Mouse (Mus musculus) cerebellum, adult 9-10 months (tissue): Measurements from ENCODE around the gene Cwf19l1.
"Not testable (repeated sequence)": the region's sequence is repeated elsewhere in the genome, so short reads cannot be mapped to it uniquely, and the experiment has no call there.

ENCODE experiments used
- DNase-seq: peaks from one replicate; pipeline ENCODE4 v3.0.0; 2022

Cwf19l1 gene

DNA sequence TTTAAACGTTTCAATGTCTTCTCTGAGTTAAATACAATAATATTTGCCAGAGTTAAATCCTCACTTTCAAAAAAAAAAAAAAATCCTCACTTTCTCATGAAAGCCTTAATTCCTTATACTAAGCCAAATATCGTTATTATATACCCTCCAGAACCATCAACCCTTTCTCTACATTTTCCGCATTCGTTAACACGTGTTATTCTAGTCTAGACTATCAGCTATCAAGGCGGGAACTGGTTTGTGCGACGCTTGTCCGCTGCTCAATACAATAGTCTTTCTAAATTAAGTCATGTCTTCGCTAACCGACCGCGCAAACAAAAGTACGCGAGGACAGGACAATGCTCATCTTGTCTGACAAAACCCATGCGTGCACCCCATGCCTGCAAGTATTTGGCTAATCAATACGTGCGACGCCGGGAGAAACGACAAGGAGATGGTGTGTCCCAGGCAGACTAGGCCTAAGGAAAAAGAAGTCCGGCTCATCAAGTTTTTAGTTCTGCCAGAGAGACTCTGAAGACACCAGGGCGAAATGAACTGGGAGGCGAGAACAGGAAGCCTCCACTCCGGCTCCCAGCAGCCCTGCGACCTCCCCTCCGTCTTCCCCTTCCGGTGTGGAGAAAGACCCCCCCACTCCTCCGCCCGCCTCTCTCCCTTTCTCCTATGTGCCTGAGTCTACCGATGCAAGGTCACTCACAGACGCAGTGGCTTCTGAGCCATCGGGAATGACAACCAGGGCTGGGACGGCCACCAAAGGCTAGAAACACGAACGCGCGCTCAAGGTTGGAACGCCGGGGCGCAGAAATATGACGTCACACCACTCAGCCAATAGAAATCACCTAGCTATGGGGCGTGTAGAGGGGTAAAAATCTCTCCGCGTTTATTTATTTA, at the start of gene Cwf19l1:
Cwf19l1 (minus strand) TSS at position 805 of the 888 bp plus-strand sequence.
- DNase-seq: peak; percentile 93

DNA sequence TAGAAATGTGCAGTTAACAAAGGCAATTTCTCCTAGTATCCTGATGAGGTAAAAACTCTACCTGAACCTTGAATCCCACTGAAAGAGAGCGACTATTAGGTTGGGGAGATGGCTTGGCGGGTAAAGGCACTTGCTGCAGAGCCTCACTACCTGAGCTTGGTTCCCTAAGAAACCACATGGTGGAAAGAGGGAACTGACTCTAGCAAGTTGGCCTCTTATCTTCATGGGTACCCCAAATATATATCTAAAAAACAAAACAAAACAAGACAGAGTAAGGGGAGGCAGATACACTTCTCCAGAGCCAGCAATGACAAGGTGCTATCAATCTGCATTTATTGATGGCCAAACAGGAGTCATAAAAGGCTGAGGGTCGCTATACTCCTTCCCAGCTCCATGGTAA, 48.3 kb upstream of the Cwf19l1 start:
- DNase-seq: no peak

DNA sequence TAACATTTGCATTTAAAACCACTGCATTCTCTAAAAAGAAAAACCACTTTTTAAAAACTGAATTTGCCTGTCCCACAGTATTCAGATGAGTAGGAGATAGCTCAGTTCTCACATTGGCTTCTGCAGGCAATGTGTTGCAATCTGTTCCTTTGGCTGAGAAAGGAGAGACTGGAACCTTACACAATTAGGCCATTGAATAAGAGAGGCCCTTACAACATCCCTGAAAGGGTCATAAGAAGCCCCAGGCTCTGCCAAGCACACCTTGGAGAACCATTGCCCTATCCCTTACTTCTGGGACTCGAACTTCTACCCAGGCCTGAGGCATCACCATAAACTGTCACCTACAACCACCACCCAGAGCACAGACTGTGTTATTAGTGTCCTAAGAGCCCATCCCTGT, 44.8 kb upstream of the Cwf19l1 start:
- no peak for DNase-seq

DNA sequence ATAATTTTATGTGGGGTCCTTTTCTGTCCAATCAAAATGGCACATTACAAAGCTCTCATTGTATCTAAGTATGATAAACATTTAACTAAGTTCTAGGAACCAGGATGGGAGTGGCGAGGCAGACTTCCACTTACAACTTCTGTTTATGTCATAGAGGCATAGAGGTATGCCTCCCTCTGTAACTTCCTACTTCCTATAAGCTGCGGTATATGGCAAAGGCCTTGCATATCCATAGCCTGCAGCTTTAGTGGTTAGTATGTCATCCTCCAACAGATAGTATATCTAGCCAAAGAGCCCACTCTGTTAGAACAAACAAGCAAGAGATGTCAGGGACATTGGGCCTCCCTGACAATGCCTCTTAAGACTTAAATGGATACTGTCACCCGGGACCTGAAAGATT, 41.1 kb upstream of the Cwf19l1 start:
- DNase-seq: no peak

DNA sequence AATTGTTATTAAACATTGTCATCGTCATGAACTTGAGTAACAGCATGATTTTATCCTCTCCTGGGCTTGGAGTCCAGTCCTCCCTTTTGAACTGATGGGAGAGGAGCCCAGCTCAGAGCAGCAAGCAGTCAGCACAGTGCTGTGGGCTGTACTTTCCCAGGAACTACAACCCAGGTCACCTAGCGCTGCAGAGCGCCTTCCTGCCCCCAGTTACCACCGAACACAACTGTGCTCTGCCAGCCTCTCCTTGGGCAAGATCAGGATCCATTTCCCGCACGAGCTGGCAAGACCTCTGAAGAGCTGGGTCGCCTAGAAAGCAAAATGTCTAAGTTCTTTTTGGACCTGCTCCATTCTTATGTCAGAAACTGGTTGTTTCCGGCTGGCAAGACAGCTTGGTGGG, 39.2 kb upstream of the Cwf19l1 start:
- DNase-seq: no peak

DNA sequence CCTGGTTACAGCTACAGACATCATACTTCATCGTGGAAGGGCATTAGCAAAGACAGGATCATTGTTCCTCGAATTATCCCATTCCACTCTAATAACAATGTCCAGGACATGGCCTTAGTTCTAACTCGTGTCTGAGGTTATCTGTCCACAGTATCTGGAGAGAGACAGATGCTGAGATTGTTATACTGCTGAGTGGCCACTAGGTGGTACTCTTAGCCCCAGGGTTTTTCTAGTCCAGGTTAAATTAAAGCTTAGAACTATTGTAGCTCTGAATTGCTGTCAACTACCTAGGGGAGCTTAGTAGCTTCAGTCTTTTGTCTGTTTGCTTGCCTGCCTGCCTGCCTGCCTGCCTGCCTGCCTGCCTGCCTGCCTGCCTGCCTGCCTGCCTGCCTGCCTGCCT, 25.8 kb upstream of the Cwf19l1 start:
- DNase-seq: no peak

DNA sequence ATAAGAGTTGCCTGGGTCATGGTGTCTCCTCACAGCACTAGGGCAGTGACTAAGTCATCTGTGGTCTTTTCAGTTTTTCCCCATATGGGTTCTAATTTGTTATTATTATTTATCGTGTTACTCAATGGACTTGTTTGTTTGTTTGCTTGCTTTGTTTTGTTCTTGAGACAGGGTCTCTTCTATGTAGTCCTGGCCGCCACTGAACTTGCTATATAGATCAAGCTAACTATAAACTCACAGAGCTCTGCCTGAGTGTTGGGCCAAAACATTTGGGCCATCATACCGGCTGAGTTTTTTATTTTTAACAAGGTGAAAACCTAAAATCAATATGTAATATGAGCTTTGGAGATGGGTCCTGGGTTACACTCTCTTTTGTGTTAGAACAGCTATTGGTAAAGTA, 23.7 kb upstream of the Cwf19l1 start:
- DNase-seq: no peak

DNA sequence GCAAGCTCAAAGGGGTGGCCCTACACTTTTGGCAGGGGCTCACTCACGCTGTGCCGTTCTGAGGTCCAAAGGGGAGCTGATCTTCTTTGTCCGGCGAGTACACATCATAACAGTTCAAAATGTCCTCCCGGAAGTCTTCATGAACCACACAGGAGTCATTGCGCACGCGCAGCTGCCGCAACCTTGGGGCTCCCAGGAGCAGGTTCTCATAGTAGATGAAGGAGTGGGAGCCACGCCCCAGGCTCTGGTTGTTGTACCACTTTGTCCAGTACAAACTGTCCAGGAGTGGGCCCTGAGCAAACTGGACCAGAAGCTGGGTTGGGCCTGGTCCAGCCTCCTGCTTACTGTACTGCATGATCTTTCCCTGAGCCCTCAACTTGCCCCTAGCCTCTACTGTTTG, 21.3 kb upstream of the Cwf19l1 start:
- DNase-seq: no peak

DNA sequence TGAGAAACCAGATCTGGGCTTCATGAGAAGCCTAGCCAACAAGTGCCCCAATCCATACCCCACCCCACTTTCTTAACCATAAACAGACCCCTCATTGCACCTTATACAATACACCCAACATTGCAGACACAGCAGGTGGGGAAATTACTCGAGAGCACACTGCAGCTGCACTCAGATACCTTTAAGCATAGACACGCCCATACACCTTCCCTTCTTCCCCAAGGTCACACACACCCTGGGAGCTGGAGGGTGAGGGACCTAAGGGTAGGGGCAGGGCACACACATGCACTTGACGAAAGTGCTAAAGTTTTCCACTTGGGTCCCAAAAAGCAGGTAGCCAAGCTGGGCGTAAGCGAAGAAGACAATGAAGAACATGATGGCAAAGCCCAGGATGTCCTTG, 18.1 kb upstream of the Cwf19l1 start:
- no peak for DNase-seq

DNA sequence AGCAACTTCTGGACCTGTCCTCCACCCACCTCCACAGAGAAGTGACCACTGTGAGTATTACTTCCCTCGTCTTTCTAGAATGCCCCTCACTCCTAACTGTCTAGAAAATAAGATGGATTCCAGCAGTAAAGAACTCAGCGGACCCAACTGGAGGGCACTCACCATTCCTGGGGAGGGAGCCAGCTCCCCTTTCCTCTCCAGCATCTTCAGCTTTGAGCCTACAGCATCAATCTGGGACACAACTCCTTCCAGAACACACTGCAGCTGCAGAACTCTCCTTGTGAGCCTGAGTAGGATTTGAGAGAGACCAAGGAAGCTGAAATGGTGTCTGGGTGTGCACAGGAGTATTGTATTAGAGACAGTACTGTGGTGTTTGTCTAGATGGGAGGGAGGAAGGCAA, 13.3 kb upstream of the Cwf19l1 start:
- DNase-seq: no peak

DNA sequence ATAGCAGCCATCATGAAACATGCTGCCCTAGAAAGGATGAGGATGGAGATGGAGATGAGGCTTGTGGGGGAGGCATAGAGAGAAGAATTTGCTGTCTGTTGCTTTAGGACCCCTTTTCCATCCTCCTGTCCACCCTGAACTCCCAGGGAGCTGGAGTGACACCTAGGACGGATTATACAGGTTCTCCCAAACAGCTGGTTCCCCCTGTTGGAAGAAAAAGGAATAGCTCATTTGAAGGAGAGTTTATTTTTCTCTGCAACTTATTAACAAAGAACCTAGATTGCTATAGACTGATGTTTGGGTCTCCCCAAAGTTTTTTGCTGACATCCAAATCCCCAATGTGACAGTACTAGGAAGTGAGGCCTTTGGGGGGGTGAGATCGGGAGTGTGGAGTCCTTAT, 12.7 kb upstream of the Cwf19l1 start:
- no peak for DNase-seq

DNA sequence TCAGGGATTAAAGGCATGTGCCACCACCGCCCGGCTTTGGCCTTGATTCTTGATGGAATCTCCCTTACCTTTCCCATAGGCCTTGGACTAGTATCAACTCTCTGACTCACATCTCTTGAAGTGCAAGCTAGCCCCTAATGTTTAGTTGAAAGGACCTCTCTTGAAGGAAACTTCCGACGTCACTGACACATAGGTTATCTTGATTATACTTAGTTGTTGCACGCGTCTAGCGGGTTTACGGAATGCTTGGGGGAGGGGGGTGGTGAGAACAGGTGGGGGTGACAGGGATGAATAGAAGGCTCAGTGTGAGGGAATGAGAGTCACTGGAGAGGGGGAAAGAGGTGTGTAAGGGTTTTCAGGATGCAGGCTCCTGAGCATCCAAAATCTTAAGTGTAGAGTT, 11.3 kb upstream of the Cwf19l1 start:
- DNase-seq: no peak

DNA sequence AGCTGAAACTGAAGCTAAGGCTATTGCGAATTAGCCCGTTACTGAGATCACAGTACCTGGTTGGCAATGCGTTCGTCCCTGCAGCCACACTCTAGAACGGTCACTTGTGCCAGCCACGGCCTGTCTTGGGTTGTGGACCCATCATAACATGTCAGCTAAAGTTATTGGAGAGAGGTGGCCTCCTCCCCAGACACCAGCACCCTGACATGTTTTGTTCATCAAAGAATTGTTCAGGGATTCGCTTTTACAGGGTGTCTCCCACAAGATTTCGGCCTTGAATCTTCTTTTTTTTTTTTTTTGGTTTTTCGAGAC, 10.8 kb upstream of the Cwf19l1 start:
- no peak for DNase-seq

DNA sequence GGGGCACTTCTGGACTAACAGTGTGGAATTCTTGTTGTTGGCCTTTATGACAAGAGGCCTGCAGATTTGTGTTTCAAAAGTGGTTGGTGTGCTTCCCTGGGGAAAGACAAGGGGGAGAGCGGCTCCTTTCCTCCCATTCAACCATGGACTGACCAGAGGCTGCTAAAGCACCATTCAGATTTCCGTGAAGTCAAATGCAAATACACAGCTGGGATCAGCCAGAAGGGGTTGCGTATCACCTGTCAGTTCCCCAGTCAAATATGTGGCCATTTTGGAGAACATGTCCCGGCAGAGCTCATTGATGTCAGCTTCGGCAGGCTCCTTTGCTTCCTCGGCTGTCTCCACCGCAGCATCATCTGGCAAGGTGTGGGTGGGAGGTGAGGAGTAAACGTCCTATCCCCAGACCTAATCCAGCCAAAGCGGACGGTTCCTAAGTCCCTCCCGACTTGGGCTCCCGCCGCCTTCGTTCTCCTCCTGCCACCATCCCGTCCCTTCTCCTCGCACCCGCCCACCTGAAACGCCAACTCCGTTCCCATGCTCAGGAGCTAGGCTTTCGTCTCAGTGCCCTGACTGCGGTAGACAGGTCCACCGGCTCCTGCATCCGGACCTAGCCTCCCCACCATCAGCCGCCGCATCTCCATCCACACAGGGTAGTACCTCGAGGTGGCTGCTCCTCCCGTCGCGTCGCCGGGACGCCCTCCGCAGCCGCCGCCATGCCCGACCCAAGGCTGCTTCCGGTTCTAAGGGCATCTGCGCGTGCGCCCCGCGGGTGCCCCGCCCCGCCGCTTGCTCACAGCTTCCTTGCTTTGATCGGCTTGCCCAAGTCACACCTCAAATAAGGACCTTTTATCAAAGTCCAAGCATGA, 10.3 kb upstream of the Cwf19l1 start, which contains the start of gene Bloc1s2:
Bloc1s2 (minus strand) TSS at position 745 of the 866 bp plus-strand sequence.
- DNase-seq: peak; percentile 91

DNA sequence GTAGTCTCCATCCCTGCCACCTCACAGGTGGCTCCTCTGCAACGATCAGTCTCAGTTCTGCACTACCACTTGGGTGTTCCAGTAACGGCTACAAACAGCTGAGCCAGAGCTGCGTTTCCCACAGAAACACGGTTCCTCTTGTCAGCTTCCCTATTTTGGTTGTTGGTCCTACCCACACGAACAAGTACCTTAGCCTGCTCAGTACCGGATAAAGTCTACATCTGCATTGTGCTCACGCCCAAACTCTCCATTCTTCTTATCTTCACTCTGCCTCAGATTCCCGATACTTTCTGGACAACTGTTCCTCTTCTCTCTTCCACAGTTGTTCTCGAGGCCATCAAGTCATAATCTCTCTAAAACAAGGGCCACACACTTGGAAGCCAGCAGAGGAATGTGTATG, 8.7 kb upstream of the Cwf19l1 start:
- no peak for DNase-seq

DNA sequence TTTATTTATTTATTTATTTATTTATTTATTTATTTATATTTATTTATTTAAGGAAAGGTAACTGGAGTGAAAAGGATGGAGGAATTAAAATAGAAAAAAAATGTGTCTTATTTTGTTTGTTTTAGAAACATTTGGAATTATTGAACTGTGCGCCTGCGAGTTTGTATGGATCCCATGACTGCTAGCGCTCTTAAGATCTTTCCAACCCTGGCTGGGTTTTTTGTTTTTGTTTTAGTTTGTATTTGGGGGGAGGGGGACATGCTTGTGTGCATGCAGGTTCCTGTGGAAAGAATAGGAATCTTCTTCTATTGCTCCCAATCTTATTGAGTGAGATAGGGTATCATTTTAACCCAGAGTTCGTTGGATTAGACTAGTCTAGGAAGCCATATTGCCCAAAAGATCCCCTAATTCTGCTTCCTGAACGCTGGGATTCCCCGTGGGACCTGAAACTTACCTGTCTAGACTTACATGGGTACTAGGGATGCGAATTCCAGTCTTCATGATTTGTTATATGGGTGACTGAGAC, 347 bp upstream of the Cwf19l1 start:
- peak; percentile 32 for DNase-seq

DNA sequence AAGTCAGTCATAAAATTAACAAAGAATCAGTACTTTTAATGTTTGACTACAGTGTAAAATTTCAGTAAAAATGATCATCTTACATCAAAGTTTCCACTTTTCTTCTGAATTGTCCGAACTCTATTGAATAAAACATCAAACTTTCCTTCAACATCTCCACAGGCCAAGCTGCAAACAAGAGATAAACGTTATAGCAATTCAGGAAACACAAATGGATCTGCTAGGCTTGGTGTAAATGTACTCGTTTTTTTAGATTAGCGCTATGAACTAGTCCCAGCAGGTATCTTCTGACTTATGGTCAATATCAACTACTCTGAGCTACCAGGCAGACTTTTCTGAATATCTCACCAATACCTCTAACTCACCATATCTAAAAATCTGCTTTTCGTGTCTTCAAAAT, 2.8 kb downstream of the Cwf19l1 start:
- DNase-seq: no peak

DNA sequence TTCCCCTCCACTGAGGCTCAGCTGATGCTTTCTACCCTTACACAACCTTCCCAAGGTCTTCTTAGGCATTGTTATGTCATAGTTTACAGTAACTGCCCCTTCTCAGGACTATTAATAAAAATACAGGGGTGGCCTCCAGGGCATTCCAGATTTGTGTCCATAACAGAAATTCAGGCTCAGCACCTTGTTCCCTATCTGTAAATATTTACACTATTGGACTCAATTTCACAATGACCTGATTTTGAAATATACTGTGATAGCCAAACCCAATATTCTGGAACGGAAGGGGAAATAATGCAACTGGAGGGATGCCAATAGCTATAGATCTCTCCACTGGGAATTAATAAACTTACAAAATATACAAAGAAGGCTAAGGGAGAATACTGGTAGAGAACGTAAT, 7.1 kb downstream of the Cwf19l1 start:
- DNase-seq: no peak

DNA sequence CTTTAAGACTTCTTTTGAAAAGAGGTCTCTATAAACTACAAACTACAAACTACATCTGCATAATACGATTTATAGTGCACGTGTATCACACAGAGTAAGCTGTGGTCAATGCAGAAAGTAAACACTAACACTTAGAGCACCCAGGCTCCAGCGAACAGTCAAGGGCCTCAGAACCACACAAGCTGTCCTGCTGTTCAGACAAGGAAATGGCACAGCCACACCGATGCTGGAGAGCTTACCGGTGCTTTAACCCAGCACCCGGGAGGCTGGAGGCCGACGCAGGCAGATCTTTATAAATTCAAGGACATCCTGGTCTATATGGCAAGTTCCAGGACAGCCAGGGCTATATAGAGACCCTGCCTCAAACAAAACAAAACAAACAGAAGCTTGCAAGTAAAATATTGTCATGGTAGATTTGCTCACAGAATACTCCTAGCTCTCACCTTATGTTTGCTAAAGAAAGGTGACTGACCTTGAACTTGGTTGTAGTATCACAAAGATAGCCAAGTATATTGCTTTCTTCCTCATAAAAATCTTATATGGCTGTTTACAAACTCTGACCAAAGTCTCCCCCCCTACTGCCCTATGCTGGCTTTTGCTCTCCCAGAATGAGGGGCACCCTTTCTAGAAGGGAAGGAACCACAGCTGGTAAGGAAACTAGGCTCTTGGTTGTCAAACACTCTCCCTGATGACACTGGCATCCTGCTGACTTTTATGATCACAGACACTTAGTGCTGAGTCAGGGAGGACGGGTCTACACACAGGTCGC, 7.8 kb downstream of the Cwf19l1 start:
- no peak for DNase-seq

DNA sequence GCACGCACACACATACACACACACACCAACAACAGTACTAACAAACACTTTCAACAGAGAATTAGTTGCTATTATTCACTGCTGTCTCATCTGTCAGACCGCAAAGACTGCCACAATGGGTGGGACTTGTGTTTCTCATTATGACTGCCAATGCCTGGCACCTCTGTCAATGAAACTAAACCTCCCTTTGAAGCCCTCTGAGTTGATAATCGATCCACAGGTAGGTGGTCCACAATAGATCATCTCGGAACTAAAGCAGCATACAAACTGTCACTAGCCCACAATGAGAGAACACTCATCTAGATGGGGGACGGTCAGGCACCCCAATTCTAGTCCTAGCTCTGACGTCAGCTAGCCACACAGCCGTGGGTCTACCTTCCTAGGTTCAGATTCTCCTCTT, 14.5 kb downstream of the Cwf19l1 start:
- DNase-seq: no peak

DNA sequence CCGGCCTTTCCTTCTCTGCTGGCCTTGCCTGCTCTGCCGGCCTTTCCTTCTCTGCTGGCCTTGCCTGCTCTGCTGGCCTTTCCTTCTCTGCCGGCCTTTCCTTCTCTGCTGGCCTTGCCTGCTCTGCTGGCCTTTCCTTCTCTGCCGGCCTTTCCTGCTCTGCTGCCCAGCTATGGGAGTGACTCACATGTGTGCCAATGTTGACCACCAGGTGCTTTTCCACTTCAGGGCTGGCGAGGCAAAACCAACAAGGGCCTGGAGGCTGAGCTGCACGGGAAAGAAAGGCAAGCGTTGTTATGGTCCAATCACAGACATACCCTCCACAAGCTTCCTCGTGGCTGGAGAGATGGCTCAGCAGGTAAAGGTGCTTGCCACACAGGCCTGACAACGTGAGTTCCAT, 15.0 kb downstream of the Cwf19l1 start:
- not testable (repeated sequence) for DNase-seq

DNA sequence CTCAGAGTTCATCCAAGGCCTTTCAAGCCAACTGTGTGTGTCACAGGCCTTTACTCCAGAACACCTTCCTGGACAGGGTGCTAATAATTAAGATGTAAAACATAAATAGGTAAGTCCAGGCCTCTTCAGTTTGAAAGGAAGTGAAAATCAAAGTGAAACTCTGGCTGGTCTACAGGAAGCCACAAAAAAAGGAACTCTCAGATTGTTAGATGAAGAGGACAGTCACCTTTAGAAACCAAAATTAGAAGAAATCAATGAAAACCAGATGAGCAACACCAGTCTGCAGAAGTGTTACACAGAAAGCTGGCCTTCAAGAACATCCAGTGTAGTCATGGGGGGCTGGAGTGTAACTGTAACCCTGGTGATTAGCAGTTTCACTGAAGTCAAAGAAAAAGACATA, 17.9 kb downstream of the Cwf19l1 start:
- DNase-seq: no peak

DNA sequence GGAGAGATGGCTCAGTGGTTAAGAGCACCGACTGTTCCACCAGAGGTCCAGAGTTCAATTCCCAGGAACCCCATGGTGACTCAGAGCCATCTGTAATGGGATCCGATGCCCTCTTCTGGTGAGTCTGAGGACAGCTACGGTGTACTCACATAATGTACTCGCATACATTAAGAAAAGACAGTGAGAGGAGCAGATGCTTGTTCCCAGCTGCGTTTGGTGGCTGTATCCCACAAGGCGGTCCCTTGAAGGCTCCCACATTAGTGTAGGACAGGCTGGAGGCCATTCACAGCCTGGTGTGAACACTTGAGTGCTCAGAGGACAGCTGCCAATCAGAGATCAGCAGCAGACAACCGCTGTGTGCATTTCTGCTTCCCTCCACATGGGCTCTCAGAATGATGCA, 24.0 kb downstream of the Cwf19l1 start:
- DNase-seq: no peak
